Mouse (Mus musculus): ENCODE measurements around the gene Smpx.

The Smpx gene

GRCm38 (mm10) chrX:157698862-157699261, at the start of gene Smpx:
TSS of gene Smpx (plus strand) at chrX:157698910.
- no peak for DNase-seq

- DNase-seq, result no peak
Observed at GRCm38 (mm10) chrX:157655047-157655446, 43.7 kb upstream of the Smpx start.

- no peak for DNase-seq
Observed at GRCm38 (mm10) chrX:157657356-157657755, 41.4 kb upstream of the Smpx start.

- DNase-seq, result no peak
Observed at GRCm38 (mm10) chrX:157671820-157672219, 26.9 kb upstream of the Smpx start.

GRCm38 (mm10) chrX:157674667-157675350, 23.9 kb upstream of the Smpx start:
- DNase-seq, result no peak

GRCm38 (mm10) chrX:157691186-157691585, 7.5 kb upstream of the Smpx start:
- no peak for DNase-seq

GRCm38 (mm10) chrX:157697591-157698135, 1.0 kb upstream of the Smpx start:
- no peak for DNase-seq

GRCm38 (mm10) chrX:157707236-157707635, 8.5 kb downstream of the Smpx start:
- DNase-seq, result no peak

- no peak for DNase-seq
Observed at GRCm38 (mm10) chrX:157708616-157709280, 10.0 kb downstream of the Smpx start.

GRCm38 (mm10) chrX:157719907-157720306, 21.2 kb downstream of the Smpx start:
- DNase-seq, result no peak

GRCm38 (mm10) chrX:157730622-157731341, 32.1 kb downstream of the Smpx start:
- peak; percentile 13 for DNase-seq

GRCm38 (mm10) chrX:157731658-157732314, 33.1 kb downstream of the Smpx start:
- peak; percentile 73 for DNase-seq

GRCm38 (mm10) chrX:157732346-157732745, 33.6 kb downstream of the Smpx start:
- DNase-seq, result no peak

GRCm38 (mm10) chrX:157733836-157734235, 35.1 kb downstream of the Smpx start:
- peak; percentile 24 for DNase-seq

GRCm38 (mm10) chrX:157734341-157734740, 35.6 kb downstream of the Smpx start:
- DNase-seq, result peak; percentile 13

GRCm38 (mm10) chrX:157747815-157748544, 49.3 kb downstream of the Smpx start:
- DNase-seq, result no peak

GRCm38 (mm10) chrX:157754559-157754958, 55.8 kb downstream of the Smpx start:
- no peak for DNase-seq

- peak; percentile 26 for DNase-seq
Observed at GRCm38 (mm10) chrX:157762542-157762941, 63.8 kb downstream of the Smpx start.

- no peak for DNase-seq
Observed at GRCm38 (mm10) chrX:157801669-157802068, 103.0 kb downstream of the Smpx start.
